Mouse (Mus musculus) hematopoietic stem cell, adult 5-6 weeks (primary cell): Measurements from ENCODE around the gene Fgfbp1. TPM values are rescaled to one million over a fixed set of nuclear protein-coding genes. Genes with fewer than 3 reads are reported as not detected.
A peak's percentile ranks its signal among the peaks of the same experiment; 100 is the strongest.

ENCODE experiments used
- ATAC-seq, 2 experiments: fragments of 125-278 bp in 1 of 2; replicated peaks in 1 of 2; 2 replicates each; pipeline ENCODE4 v1.8.0; 2016 to 2017; ENCODE audit warnings: inconsistent platforms in 2 of 2, mild to moderate bottlenecking in 2 of 2, moderate number of reproducible peaks in 2 of 2, low read depth in 1 of 2, moderate TSS enrichment in 1 of 2; ENCODE audit not compliant: low FRiP score in 2 of 2, poor library complexity in 2 of 2, severe bottlenecking in 2 of 2, insufficient read depth in 1 of 2, low TSS enrichment in 1 of 2
- total RNA-seq: library from RNA; stranded (forward); fragments of 172-1452, 232-1000 nt; gene quantifications from 2 replicates; pipeline ENCODE4 v1.2.3, GENCODE M21; 2017

The Fgfbp1 gene
- not detected in 2 replicates for total RNA-seq

DNA sequence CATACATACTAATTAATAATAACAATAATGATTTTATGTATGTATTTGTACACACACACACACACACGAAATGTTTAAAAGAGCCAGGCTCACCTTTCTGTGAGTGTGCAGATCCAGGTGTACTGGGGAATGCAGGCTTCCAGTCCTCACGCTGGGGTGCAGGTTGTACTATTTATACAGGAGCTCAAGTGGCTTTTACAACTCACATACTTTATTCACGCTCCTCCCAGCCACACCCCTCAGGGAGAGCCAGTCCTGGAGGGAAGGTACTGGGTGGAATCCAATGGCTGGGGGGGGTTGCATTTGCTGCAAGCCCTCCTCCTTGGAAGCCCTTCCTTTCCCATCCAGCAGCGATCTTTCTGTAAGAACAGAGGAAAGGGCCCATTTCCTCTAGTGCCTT lies at the start of gene Fgfbp1:
TSS of gene Fgfbp1 (minus strand) at position 160 of the 400 bp plus-strand sequence.
- no peak for ATAC-seq

GRCm38 (mm10) chr5:43998295-43998989 lies 16.9 kb upstream of the Fgfbp1 start:
- ATAC-seq, result no peak

DNA sequence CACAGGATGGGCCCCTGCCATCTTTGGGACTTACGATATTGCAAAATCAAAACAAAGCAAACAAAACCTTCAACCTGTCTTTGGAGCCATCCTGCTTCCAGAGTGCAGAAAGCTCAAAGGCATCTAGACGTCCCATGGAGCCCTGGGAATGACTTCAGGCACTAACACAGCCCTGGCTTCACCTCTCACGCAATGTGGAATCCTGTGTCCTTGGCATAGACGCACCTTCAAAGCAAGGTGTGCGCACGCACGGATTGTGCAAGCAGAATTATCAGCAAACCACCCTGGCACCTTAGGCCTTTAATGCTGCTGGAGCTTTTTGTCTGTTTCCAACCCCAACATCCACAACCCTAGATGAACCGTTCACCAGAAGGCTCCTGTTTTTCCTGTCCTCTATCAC lies 16.0 kb upstream of the Fgfbp1 start:
- ATAC-seq, result no peak

GRCm38 (mm10) chr5:43996162-43996561 lies 14.6 kb upstream of the Fgfbp1 start:
- ATAC-seq, result peak; percentile 69 to 72

GRCm38 (mm10) chr5:43994981-43995380 lies 13.4 kb upstream of the Fgfbp1 start:
- ATAC-seq, result no peak

GRCm38 (mm10) chr5:43990316-43990715 lies 8.7 kb upstream of the Fgfbp1 start:
- peak; percentile 69 to 71 for ATAC-seq

DNA sequence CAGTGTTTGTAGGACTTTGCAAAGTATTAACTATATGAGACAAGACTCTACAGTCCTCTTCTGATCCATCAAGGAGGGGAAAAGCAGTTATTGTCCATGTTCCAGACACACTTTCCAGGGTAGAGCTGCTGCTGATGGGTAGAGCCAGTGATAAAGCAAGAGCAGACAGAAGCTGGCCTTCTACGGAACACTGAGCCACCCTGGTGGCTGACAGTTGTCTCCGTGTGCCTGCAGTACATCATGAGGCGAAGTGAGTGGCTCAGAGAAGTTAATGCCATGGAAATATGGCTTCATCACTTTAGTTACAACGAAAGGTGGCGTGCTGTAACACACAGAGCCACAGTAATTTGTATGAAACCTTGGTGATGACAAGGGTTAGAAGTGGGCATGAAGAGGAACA lies 7.4 kb upstream of the Fgfbp1 start:
- no peak for ATAC-seq

DNA sequence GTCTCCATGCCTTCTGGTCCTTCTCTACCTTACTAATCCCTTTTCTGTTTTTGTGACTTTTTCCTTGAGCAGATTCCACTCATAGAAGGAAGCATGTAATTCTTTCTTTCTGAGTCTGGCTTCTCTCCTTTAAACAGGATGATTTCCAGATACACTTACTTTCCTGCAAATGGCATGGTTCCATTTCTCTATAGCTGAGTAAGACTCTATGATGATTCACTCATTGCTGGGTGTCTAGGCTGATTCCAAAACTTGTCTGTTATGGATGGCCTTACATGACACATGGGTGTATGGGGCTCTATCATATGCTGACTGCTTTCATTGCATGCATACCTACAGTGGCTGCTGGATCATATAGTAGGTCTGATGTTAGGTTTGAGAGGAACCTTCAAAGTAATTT lies 4.6 kb upstream of the Fgfbp1 start:
- ATAC-seq, result no peak

- no peak for ATAC-seq
These were observed 1.3 kb upstream of the Fgfbp1 start for GRCm38 (mm10) chr5:43982896-43983295.

DNA sequence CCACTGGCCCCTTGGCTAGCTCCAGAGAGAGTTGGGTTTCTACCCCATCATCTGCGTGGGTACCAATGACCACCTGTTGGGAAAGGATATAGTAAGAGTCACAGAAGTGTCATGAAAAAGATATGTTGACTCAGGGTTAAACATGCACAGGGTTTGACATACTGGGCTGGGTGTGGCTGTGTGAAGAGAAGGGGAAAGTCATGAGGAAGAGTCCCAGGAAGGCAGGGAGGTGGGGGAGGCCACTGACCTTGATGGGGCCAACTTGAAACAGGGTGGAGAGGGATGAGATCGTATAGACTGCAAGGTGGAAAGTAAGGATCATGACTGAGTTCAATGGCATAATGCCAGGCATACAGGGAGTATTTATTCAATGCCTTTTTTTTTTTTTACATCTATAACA lies 1.2 kb downstream of the Fgfbp1 start:
- no peak for ATAC-seq

DNA sequence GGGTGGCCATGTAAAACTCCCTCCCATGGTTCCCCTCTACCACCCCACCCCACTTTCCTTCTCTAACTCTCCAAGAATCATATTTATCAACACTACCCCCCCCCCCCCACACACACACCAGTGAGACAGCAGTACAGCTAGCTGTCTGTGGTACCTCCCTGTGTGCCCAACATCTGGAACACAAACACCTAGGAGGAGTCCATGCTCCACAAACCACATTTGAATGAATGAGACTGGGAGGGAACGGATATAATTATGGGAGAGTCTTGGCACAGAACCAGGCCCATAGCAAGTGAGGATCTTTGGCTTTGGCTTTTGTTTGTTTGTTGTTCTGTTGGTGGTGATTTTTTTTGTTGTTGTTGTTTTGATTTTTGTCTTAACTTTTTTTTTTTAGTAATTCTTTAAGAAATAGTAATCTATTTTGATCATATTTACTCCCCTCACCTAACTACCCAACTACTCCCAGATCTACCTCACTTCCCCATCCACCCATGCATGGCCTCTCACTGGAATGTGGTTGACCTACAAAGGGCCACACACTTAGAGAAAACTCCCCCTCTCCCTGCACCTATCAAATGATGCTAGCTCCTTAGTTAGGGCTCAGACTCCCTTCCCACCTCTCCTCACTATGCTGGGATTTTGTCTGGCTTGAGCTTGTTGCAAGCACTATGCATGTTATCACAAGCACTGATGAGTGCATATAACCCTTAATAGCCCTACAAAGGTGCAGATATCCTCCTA lies 4.6 kb downstream of the Fgfbp1 start:
- no peak for ATAC-seq

GRCm38 (mm10) chr5:43974166-43974565 lies 7.4 kb downstream of the Fgfbp1 start:
- no peak for ATAC-seq

DNA sequence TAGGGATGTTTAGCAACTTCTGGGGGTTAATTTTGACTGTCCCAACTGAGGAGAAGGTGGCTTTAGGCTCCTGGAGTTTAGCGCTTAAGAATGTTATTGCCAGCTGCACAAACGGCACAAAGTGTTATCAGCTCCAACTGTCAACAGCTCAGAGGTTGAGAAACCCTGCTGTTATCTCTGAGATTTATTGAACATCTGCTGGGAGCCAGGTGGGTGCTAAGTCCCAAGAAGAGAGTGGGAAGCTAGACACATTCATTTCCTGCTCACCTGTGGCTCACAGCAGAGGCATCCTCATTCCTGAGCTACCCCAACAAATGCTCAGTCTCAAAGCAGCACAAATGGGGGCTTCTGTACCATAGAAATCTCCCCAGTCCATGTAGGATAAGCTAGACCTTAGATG lies 10.4 kb downstream of the Fgfbp1 start:
- no peak for ATAC-seq

- ATAC-seq, result no peak
These were observed 11.0 kb downstream of the Fgfbp1 start for GRCm38 (mm10) chr5:43970532-43970931.

- no peak for ATAC-seq
These were observed 12.9 kb downstream of the Fgfbp1 start for GRCm38 (mm10) chr5:43968634-43969033.

- no peak for ATAC-seq
These were observed 20.5 kb downstream of the Fgfbp1 start for GRCm38 (mm10) chr5:43961056-43961455.

GRCm38 (mm10) chr5:43959884-43960440 lies 21.6 kb downstream of the Fgfbp1 start:
- no peak for ATAC-seq

DNA sequence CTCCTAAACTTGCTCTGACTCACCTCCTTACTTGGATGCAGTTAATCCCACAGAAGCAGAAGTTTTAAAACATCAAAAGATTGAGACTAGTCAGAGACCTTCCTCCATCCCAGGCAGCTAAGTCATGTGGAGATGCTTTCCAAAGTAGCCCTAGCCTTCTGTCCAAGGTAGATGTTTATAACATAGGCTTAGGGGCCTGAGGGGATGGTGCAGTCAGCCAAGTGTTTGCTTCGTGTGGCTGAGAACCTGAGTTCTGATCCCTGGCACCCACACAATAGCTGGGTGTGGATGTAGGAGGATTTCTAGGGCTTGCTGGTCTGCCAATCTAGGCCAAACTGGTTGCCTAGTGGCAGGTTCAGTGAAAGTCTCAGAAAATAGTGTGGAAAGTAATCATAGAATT lies 28.3 kb downstream of the Fgfbp1 start:
- ATAC-seq, result no peak
